Mouse (Mus musculus) right cerebral cortex, postnatal 10 days (tissue): ENCODE measurements around the gene Zic4.

Experiments
- DNase-seq, 2 experiments: peaks; one replicate each; pipeline ENCODE4 v3.0.0; 2021; ENCODE audit warnings: low spot score in 2 of 2

The Zic4 gene

GRCm38 (mm10) chr9:91401471-91401870, 39.3 kb downstream of the Zic4 start:
- DNase-seq = no peak

- DNase-seq = no peak
These were observed 42.0 kb downstream of the Zic4 start for GRCm38 (mm10) chr9:91404229-91404628.

GRCm38 (mm10) chr9:91404905-91405752, 42.9 kb downstream of the Zic4 start:
- no peak for DNase-seq

- no peak for DNase-seq
These were observed 43.6 kb downstream of the Zic4 start for GRCm38 (mm10) chr9:91405753-91406178.

- DNase-seq = no peak
These were observed 44.1 kb downstream of the Zic4 start for GRCm38 (mm10) chr9:91406258-91406763.

GRCm38 (mm10) chr9:91409771-91410170, 47.6 kb downstream of the Zic4 start:
- DNase-seq = no peak

GRCm38 (mm10) chr9:91414007-91414661, 51.9 kb downstream of the Zic4 start:
- no peak for DNase-seq

- no peak for DNase-seq
These were observed 58.2 kb downstream of the Zic4 start for GRCm38 (mm10) chr9:91420441-91420840.
